Mouse (Mus musculus) liver, embryonic 14.5 days (tissue): Measurements from ENCODE around the gene Mcee. TPM values are rescaled to one million over a fixed set of nuclear protein-coding genes. Genes with fewer than 3 reads are reported as not detected.

Source experiments
- ATAC-seq: fragments of 200-750 bp; cut with Nextera tagmentation; 2 replicates; pipeline ENCODE4 v1.8.0; 2017; ENCODE audit warnings: moderate number of reproducible peaks, mild to moderate bottlenecking, moderate library complexity; ENCODE audit not compliant: insufficient read depth
- DNase-seq, 3 experiments: peaks; one replicate each; pipeline ENCODE4 v3.0.0-alpha.2; 2012 to 2013; ENCODE audit warnings: low read depth in 3 of 3, low spot score in 3 of 3
- H3K27ac ChIP-seq: fragments of 300-500 bp; sonication (generic); 2 replicates; pipeline ENCODE4 v1.5.1; 2014; ENCODE audit warnings: moderate library complexity, mild to moderate bottlenecking, control low read depth, inconsistent platforms
- H3K27me3 ChIP-seq: fragments of 300-500 bp; sonication (generic); 2 replicates; pipeline ENCODE4 v1.6.1; 2014; ENCODE audit warnings: mild to moderate bottlenecking, low read length, moderate library complexity; ENCODE audit not compliant: control insufficient read depth, insufficient read depth
- H3K36me3 ChIP-seq: fragments of 300-500 bp; sonication (generic); replicated peaks from 2 replicates; pipeline ENCODE4 v1.6.1; 2014; ENCODE audit warnings: low read depth; ENCODE audit not compliant: control insufficient read depth, insufficient read depth
- H3K4me1 ChIP-seq, 2 experiments: fragments of 200-500 bp in 1 of 2; fragments of 300-500 bp in 1 of 2; sonication (generic) in 1 of 2; replicated peaks; 2 replicates each; pipeline ENCODE4 v1.6.1; 2012 to 2014; ENCODE audit warnings: antibody characterized with exemption in 1 of 2, inconsistent platforms in 1 of 2, low read length in 1 of 2; ENCODE audit not compliant: control insufficient read depth in 2 of 2, insufficient read depth in 2 of 2
- H3K4me2 ChIP-seq: fragments of 300-500 bp; sonication (generic); 2 replicates; pipeline ENCODE4 v1.6.1; 2014; ENCODE audit warnings: low read depth, mild to moderate bottlenecking, control low read depth, moderate library complexity
- H3K4me3 ChIP-seq, 2 experiments: fragments of 200-500 bp in 1 of 2; fragments of 300-500 bp in 1 of 2; sonication (generic) in 1 of 2; 2 replicates each; pipeline ENCODE4 v1.5.1; 2012 to 2014; ENCODE audit warnings: low read depth in 2 of 2, low read length in 2 of 2, mild to moderate bottlenecking in 2 of 2, control low read depth in 1 of 2, inconsistent platforms in 1 of 2, moderate library complexity in 1 of 2; ENCODE audit not compliant: insufficient read depth in 1 of 2
- H3K9ac ChIP-seq: fragments of 300-500 bp; sonication (generic); replicated peaks from 2 replicates; pipeline ENCODE4 v1.6.1; 2014; ENCODE audit warnings: mild to moderate bottlenecking, control low read depth, moderate library complexity
- H3K9me3 ChIP-seq: fragments of 300-500 bp; sonication (generic); 2 replicates; pipeline ENCODE4 v1.6.1; 2016; ENCODE audit warnings: low read length, mixed read lengths; ENCODE audit not compliant: control insufficient read depth
- CTCF ChIP-seq: IDR thresholded peaks from 2 replicates; pipeline ENCODE4 v1.5.1; 2016; ENCODE audit warnings: antibody characterized with exemption, low read depth, control low read depth
- EP300 ChIP-seq: IDR thresholded peaks from 2 replicates; pipeline ENCODE4 v1.6.1; 2016; ENCODE audit warnings: antibody characterized with exemption, low read depth
- WGBS: fragments of 180-500 bp; shearing (Covaris S2); extraction: QIAGEN DNeasy Blood & Tissue Kit; methylation state at CpG from one replicate; pipeline ENCODE4 v1.1.7; 2014; ENCODE audit not compliant: insufficient replicate concordance; 5-methylcytosine and 5-hydroxymethylcytosine counted together
- polyA plus RNA-seq, 2 experiments: library from polyadenylated mRNA; depleted of rRNA in 1 of 2; stranded (reverse) in 1 of 2; unstranded in 1 of 2; fragments of >200 nt; fragmentation: Nextera tagmentation in 1 of 2; extraction: Ambion mirVana in 1 of 2; gene quantifications; 2 replicates each; pipeline versions ENCODE4 v1.2.1 to v1.2.3; 2012 to 2014

Mcee gene
- polyA plus RNA-seq (2012; rRNA removed) (12.5 and 21.1 TPM in 2 replicates), polyA plus RNA-seq (2014; fragmentation: Nextera tagmentation; extraction: Ambion mirVana) (42.1 and 48.0 TPM in 2 replicates)

DNA sequence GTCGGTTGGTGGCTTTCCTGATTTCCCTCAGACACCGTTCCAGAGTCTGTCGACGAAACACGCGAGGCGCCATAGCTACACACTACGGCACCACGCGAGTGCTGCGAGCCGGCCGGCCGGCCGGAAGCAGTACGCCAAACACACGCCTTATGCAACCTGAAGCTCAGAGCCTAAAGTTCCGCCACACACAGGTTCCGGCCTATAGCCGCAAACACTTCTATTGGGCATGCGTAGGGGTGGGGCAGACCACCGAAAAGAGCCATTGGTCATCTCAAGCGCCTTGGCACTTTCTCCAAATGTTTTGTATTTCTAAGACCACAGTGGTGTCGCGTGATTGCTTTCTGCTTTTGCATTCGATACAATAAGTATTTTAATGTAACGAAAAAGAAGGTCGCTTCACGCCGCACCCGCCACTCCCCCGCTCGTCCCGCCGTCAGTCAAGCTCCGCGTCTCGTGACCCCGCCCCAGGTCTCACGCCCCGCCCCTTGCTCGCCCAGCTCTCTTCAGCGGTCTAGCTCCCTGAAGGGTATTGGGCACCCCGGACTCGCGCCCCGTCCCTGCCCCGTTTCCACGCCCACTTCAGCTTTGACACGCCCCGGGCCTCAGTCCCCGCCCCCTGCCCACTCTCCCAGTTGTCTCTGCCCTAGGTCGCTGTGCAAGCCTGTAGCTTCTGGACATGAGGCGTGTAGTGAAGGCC, at the start of gene Mcee, which contains the start of gene Mphosph10:
TSS of gene Mcee (plus strand) at position 486 of the 697 bp plus-strand sequence.
TSS of gene Mphosph10 (minus strand) at position 147 of the 697 bp plus-strand sequence.
- ATAC-seq (peak; percentile 98), DNase-seq (peak; percentile 93)
- under 1% methylated on average over 54 of the region's 54 CpGs for WGBS
- Histone ChIP-seq H3K4me1 (peaks cover 4 to 10% of the 10 kb centered on the region in 2 experiments; a peak in 2 of 4 replicates), H3K27me3 (no peaks in the 10 kb centered on the region), H3K27ac (peak within 1 kb of the TSS; percentile 37), H3K9ac (peak within 1 kb of the TSS; percentile 86), H3K36me3 (peaks cover 20% of the 10 kb centered on the region), H3K4me2 (peak within 1 kb of the TSS; percentile 86), H3K4me3 (peak within 1 kb of the TSS; percentile 95 to 98), H3K9me3 (no peaks in the 10 kb centered on the region)
- TF ChIP-seq EP300 (peak; percentile 59; the same call in 1 of the 2 replicates), CTCF (no peak)

DNA sequence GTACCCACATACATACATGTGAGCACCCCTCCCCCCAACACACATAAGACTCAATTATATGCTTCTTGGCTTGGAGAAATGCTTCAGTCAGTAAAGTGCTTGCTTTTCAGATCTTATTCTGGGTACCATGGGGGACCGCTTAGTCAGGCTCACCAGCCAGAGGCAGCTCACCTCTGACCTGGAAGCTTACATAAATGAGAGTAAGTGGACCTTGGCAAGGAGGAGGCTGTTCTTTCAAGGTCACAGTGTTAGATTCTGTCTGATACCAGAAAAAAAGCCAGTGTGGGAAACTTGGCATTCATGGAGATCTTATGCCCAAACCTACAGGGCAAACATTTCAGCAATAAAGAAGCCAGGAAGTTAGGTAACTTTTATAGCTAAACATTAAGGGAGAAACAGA, 44.6 kb upstream of the Mcee start:
- DNase-seq (no peak), ATAC-seq (no peak)
- Histone ChIP-seq H3K27ac (no peak overlapping the region), H3K4me2 (no peak overlapping the region), H3K9me3 (no peaks in the 10 kb centered on the region), H3K4me1 (no peaks in the 10 kb centered on the region), H3K4me3 (no peak overlapping the region), H3K36me3 (no peaks in the 10 kb centered on the region; the same call in 1 of the 2 replicates), H3K9ac (no peak overlapping the region), H3K27me3 (no peaks in the 10 kb centered on the region)
- WGBS = 76% methylated on average over 1 of the region's 1 CpGs
- TF ChIP-seq EP300 (no peak), CTCF (no peak)

DNA sequence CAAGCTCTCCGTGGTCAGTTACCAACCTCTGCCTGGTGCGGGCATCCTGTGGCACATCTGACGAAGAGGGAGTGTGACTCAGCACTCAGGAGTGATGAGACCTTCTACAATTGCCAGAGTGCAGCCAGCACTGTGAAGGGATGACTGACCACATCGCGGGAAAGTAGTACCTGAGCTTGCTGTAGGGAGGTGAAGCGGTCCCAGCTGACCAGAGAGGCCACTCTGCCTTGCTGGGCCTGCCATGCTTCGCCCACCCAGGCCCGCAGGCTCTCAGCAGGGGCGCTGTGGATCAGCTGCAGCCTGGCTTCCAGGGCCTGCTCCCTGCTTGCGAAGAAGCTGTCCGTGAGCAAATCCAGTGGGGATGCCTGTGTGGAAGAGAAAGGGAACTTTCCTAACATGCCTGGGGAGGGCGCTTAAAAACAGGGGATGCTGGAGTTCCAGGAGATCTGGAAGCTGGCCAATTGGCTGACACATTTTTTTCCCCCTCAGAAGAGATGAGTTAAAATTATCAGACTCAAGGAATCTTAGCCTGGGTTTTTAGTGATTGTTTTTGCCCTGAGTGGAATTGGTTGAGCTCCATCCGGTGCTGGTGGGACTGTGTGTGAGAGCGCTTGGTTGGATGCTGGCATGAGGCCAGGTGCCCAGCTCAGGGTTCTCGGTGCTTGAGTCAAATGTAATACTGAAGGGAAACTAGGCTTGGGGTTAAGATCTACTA, 43.1 kb upstream of the Mcee start:
- Histone ChIP-seq H3K4me1 (no peaks in the 10 kb centered on the region), H3K27me3 (no peaks in the 10 kb centered on the region), H3K9ac (no peak overlapping the region), H3K4me2 (no peak overlapping the region), H3K4me3 (no peak overlapping the region), H3K36me3 (no peaks in the 10 kb centered on the region; the same call in 1 of the 2 replicates), H3K27ac (no peak overlapping the region), H3K9me3 (no peaks in the 10 kb centered on the region)
- TF ChIP-seq EP300 (no peak), CTCF (no peak)
- 76% methylated on average over 15 of the region's 15 CpGs for WGBS
- DNase-seq (no peak), ATAC-seq (no peak)

DNA sequence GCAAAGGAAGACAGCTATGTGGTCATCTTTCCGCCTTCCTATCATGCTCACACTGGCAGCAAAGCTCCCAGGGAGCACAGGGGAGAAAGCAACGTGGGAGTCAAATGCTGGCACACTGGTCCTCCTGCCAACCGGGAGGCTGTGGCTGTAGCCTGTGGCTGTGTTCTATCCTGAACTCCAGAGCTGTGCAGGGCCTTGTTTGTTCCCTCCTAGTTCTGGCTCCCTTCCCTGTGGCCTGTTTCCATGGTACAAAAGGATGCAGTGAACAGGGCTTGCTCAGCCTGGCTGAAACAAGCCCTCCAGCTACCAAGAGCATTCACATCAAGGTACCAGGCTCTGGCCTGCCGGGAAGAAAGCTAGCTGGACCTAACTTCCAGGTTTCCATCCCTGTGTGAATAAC, 41.3 kb upstream of the Mcee start:
- H3K27ac ChIP-seq = no peak overlapping the region
- ATAC-seq (no peak), DNase-seq (no peak)
- no peak for TF ChIP-seq EP300
- TF ChIP-seq CTCF = no peak
- H3K9me3 ChIP-seq = no peaks in the 10 kb centered on the region
- H3K4me1 ChIP-seq = no peaks in the 10 kb centered on the region
- no peaks in the 10 kb centered on the region for H3K27me3 ChIP-seq
- H3K4me2 ChIP-seq = no peak overlapping the region
- 51% methylated on average over 4 of the region's 4 CpGs for WGBS
- no peak overlapping the region for H3K4me3 ChIP-seq
- H3K36me3 ChIP-seq = no peaks in the 10 kb centered on the region; the same call in 1 of the 2 replicates
- no peak overlapping the region for H3K9ac ChIP-seq

DNA sequence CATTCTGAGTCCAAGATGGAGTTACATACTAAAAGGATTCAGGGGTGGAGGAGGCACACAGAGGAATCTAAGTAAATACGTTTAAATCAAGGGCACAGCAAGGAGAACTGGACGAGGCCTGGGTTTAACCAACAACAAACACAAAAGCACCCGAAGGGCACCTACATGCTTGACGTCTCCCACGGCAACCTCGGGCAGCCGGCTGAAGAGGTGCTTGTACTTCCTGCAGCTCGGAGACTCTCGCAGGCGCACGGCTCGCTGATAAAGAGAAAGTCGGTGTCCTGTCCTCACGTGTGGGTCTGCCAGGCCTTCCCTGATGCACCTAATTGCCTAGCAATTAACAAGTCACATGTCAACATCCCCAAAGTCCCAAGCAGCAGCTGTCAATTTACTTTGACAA, 38.2 kb upstream of the Mcee start:
- H3K36me3 ChIP-seq = no peaks in the 10 kb centered on the region
- no peaks in the 10 kb centered on the region for H3K9me3 ChIP-seq
- DNase-seq = no peak
- no peak for TF ChIP-seq EP300
- TF ChIP-seq CTCF = no peak
- no peak for ATAC-seq
- H3K4me3 ChIP-seq = no peak overlapping the region
- no peaks in the 10 kb centered on the region for H3K4me1 ChIP-seq
- no peak overlapping the region for H3K9ac ChIP-seq
- WGBS = 68% methylated on average over 14 of the region's 14 CpGs
- H3K27me3 ChIP-seq = no peaks in the 10 kb centered on the region
- H3K4me2 ChIP-seq = no peak overlapping the region
- H3K27ac ChIP-seq = no peak overlapping the region
